ENCODE assay signal across 8 mouse cellular contexts in the genomic region with DNA sequence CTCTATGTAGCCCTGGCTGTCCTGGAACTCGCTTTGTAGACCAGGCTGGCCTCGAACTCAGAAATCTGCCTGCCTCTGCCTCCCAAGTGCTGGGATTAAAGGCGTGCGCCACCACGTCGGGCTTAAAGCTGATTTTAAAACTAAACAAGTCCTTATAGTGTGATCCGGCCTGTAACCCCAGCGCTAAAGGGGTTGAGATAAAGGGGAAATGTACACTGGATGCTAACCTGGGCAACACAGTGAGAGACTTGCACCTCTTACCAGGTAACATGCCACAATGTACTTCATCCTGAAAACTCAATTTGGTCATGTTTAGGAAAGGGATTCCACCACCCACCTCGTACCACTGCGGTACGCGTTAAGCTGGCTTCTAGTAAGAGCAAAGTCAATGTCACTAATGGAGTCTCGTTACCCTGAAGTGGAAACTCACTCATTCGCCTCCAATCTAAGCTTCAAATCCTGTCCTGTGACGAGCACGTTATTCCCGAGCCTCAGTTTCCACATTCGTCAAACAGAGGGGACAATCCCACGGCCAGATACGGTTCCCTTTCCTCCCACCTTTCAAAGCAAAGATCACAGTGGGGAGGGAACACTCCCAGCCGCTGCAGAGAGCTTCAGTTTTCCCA. TPM values are rescaled to one million over a fixed set of nuclear protein-coding genes. Genes with fewer than 3 reads are reported as not detected.
DNase-seq lines count a peak whose midpoint lies in the region; ATAC-seq and TF ChIP-seq lines count a peak whose summit lies in the region.

No protein-coding gene starts in this region.

- DNase-seq in gastrocnemius, adult 2 months, result no peak
- DNase-seq in gastrocnemius, postnatal 36 days, result no peak
- peak; percentile 43 for DNase-seq in 416B (ENCODE audit: low read depth)
- DNase-seq in forebrain, embryonic 11.5 days (ENCODE audit: low spot score), result no peak
- DNase-seq in liver, embryonic 11.5 days (ENCODE audit: low spot score), result no peak
- no peak for DNase-seq in retina, postnatal 1 day
- DNase-seq in gastrocnemius, postnatal 25 days, result no peak
- DNase-seq in left cerebral cortex, adult 11 months (ENCODE audit: low spot score), result no peak

- peak overlapping the region; percentile 84 for H3K4me3 ChIP-seq in gastrocnemius, adult 2 months
- peak overlapping the region; percentile 52 for H3K4me3 ChIP-seq in forebrain, embryonic 11.5 days (ENCODE audit: low read depth, low read length)
- H3K4me3 ChIP-seq in liver, embryonic 11.5 days (ENCODE audit: low read depth, low read length), result peak overlapping the region; percentile 96

- H3K9ac ChIP-seq in forebrain, embryonic 11.5 days (ENCODE audit: low read length), result peak overlapping the region; percentile 65
- peak overlapping the region; percentile 94 for H3K9ac ChIP-seq in liver, embryonic 11.5 days (ENCODE audit: low read depth, low read length)

- ATAC-seq in forebrain, embryonic 11.5 days (replicated peaks; ENCODE audit: low FRiP score), result no peak
- ATAC-seq in liver, embryonic 11.5 days (replicated peaks; ENCODE audit: low FRiP score), result no peak

- H3K27me3 ChIP-seq in forebrain, embryonic 11.5 days (ENCODE audit: control insufficient read depth, insufficient read depth, low read length), result no peaks in the 10 kb centered on the region
- no peaks in the 10 kb centered on the region for H3K27me3 ChIP-seq in liver, embryonic 11.5 days (replicated peaks; ENCODE audit: control insufficient read depth, insufficient read depth, low read length)

- H3K9me3 ChIP-seq in forebrain, embryonic 11.5 days (ENCODE audit: control insufficient read depth, low read length), result no peaks in the 10 kb centered on the region
- no peaks in the 10 kb centered on the region for H3K9me3 ChIP-seq in liver, embryonic 11.5 days (ENCODE audit: control insufficient read depth, low read length)

- no peaks in the 10 kb centered on the region for H3K36me3 ChIP-seq in forebrain, embryonic 11.5 days (ENCODE audit: control insufficient read depth, insufficient read depth, low read length)
- no peaks in the 10 kb centered on the region for H3K36me3 ChIP-seq in liver, embryonic 11.5 days (ENCODE audit: control insufficient read depth, insufficient read depth, low read length)

- peak overlapping the region; percentile 89 for H3K4me2 ChIP-seq in forebrain, embryonic 11.5 days (ENCODE audit: low read depth, low read length, severe bottlenecking)
- H3K4me2 ChIP-seq in liver, embryonic 11.5 days, result peak overlapping the region; percentile 80

- intact Hi-C loops in gastrocnemius, adult 2 months (cut with DNase I), result no loop called here
- intact Hi-C loops in gastrocnemius, postnatal 36 days (cut with DNase I), result no loop called here

- H3K4me1 ChIP-seq in forebrain, embryonic 11.5 days (replicated peaks; ENCODE audit: control insufficient read depth, insufficient read depth, low read length), result peaks cover 8% of the 10 kb centered on the region; the same call in 1 of the 2 replicates
- H3K4me1 ChIP-seq in liver, embryonic 11.5 days (replicated peaks; ENCODE audit: control insufficient read depth, insufficient read depth, low read length), result peaks cover 31% of the 10 kb centered on the region

- WGBS in forebrain, embryonic 11.5 days, result 31% methylated on average over 21 of the region's 21 CpGs
- WGBS in liver, embryonic 11.5 days, result 20% methylated on average over 21 of the region's 21 CpGs

- H3K27ac ChIP-seq in gastrocnemius, adult 2 months, result peak overlapping the region; percentile 97
- H3K27ac ChIP-seq in forebrain, embryonic 11.5 days (ENCODE audit: low read depth, low read length), result no peak overlapping the region
- H3K27ac ChIP-seq in liver, embryonic 11.5 days (ENCODE audit: low read depth, low read length), result peak overlapping the region; percentile 70

- TF ChIP-seq CTCF in gastrocnemius, adult 2 months (IDR thresholded peaks at IDR 0.05), result no peak

RNA-seq across cellular contexts. Expression of a gene that starts 0.9 kb away (rescaled TPM):
- 10 to 100 TPM; 70.6 to 74.4 TPM for total RNA-seq in gastrocnemius, adult 2 months (2021)
- total RNA-seq in gastrocnemius, postnatal 36 days (2021), result 10 to 100 TPM; 59.1 to 77.7 TPM
- 27.4 and 28.6 TPM in 2 replicates for polyA plus RNA-seq in forebrain, embryonic 11.5 days (2014; fragmentation: Nextera tagmentation; extraction: Ambion mirVana)
- polyA plus RNA-seq in liver, embryonic 11.5 days (2014; fragmentation: Nextera tagmentation; extraction: Ambion mirVana), result 21.5 TPM in 2 replicates
- 10 to 100 TPM; 65.5 to 75.5 TPM for total RNA-seq in gastrocnemius, postnatal 25 days (2021)

RNA-seq across cellular contexts. Expression of a gene that starts 14.0 kb away (rescaled TPM):
- 100 to 1,000 TPM; 445 to 518 TPM for total RNA-seq in gastrocnemius, adult 2 months (2021)
- total RNA-seq in gastrocnemius, postnatal 36 days (2021), result 100 to 1,000 TPM; 382 to 446 TPM
- polyA plus RNA-seq in forebrain, embryonic 11.5 days (2014; fragmentation: Nextera tagmentation; extraction: Ambion mirVana), result 586 and 620 TPM in 2 replicates
- polyA plus RNA-seq in liver, embryonic 11.5 days (2014; fragmentation: Nextera tagmentation; extraction: Ambion mirVana), result 959 and 1,036 TPM in 2 replicates
- total RNA-seq in gastrocnemius, postnatal 25 days (2021), result 100 to 1,000 TPM; 444 to 447 TPM

RNA-seq across cellular contexts. Expression of a gene that starts 29.7 kb away (rescaled TPM):
- 10 to 100 TPM; 13.7 to 13.8 TPM for total RNA-seq in gastrocnemius, adult 2 months (2021)
- 10 to 100 TPM; 10.9 to 12.1 TPM for total RNA-seq in gastrocnemius, postnatal 36 days (2021)
- 11.5 and 13.4 TPM in 2 replicates for polyA plus RNA-seq in forebrain, embryonic 11.5 days (2014; fragmentation: Nextera tagmentation; extraction: Ambion mirVana)
- 11.8 and 16.3 TPM in 2 replicates for polyA plus RNA-seq in liver, embryonic 11.5 days (2014; fragmentation: Nextera tagmentation; extraction: Ambion mirVana)
- 10 to 100 TPM; 11.7 TPM for total RNA-seq in gastrocnemius, postnatal 25 days (2021)
